Mouse (Mus musculus) liver, embryonic 14.5 days (tissue): ENCODE data around the gene Gipc2. TPM values are rescaled to one million over a fixed set of nuclear protein-coding genes. Genes with fewer than 3 reads are reported as not detected.
A peak's percentile ranks its signal among the peaks of the same experiment; 100 is the strongest.

ENCODE experiments used
- ATAC-seq: fragments of 200-750 bp; cut with Nextera tagmentation; 2 replicates; pipeline ENCODE4 v1.8.0; 2017; ENCODE audit warnings: moderate number of reproducible peaks, mild to moderate bottlenecking, moderate library complexity; ENCODE audit not compliant: insufficient read depth
- DNase-seq, 3 experiments: peaks; one replicate each; pipeline ENCODE4 v3.0.0-alpha.2; 2012 to 2013; ENCODE audit warnings: low read depth in 3 of 3, low spot score in 3 of 3
- H3K27ac ChIP-seq: fragments of 300-500 bp; sonication (generic); 2 replicates; pipeline ENCODE4 v1.5.1; 2014; ENCODE audit warnings: moderate library complexity, mild to moderate bottlenecking, control low read depth, inconsistent platforms
- H3K27me3 ChIP-seq: fragments of 300-500 bp; sonication (generic); 2 replicates; pipeline ENCODE4 v1.6.1; 2014; ENCODE audit warnings: mild to moderate bottlenecking, low read length, moderate library complexity; ENCODE audit not compliant: control insufficient read depth, insufficient read depth
- H3K36me3 ChIP-seq: fragments of 300-500 bp; sonication (generic); replicated peaks from 2 replicates; pipeline ENCODE4 v1.6.1; 2014; ENCODE audit warnings: low read depth; ENCODE audit not compliant: control insufficient read depth, insufficient read depth
- H3K4me1 ChIP-seq, 2 experiments: fragments of 200-500 bp in 1 of 2; fragments of 300-500 bp in 1 of 2; sonication (generic) in 1 of 2; replicated peaks; 2 replicates each; pipeline ENCODE4 v1.6.1; 2012 to 2014; ENCODE audit warnings: antibody characterized with exemption in 1 of 2, inconsistent platforms in 1 of 2, low read length in 1 of 2; ENCODE audit not compliant: control insufficient read depth in 2 of 2, insufficient read depth in 2 of 2
- H3K4me2 ChIP-seq: fragments of 300-500 bp; sonication (generic); 2 replicates; pipeline ENCODE4 v1.6.1; 2014; ENCODE audit warnings: low read depth, mild to moderate bottlenecking, control low read depth, moderate library complexity
- H3K4me3 ChIP-seq, 2 experiments: fragments of 200-500 bp in 1 of 2; fragments of 300-500 bp in 1 of 2; sonication (generic) in 1 of 2; 2 replicates each; pipeline ENCODE4 v1.5.1; 2012 to 2014; ENCODE audit warnings: low read depth in 2 of 2, low read length in 2 of 2, mild to moderate bottlenecking in 2 of 2, control low read depth in 1 of 2, inconsistent platforms in 1 of 2, moderate library complexity in 1 of 2; ENCODE audit not compliant: insufficient read depth in 1 of 2
- H3K9ac ChIP-seq: fragments of 300-500 bp; sonication (generic); replicated peaks from 2 replicates; pipeline ENCODE4 v1.6.1; 2014; ENCODE audit warnings: mild to moderate bottlenecking, control low read depth, moderate library complexity
- H3K9me3 ChIP-seq: fragments of 300-500 bp; sonication (generic); 2 replicates; pipeline ENCODE4 v1.6.1; 2016; ENCODE audit warnings: low read length, mixed read lengths; ENCODE audit not compliant: control insufficient read depth
- CTCF ChIP-seq: IDR thresholded peaks from 2 replicates; pipeline ENCODE4 v1.5.1; 2016; ENCODE audit warnings: antibody characterized with exemption, low read depth, control low read depth
- EP300 ChIP-seq: IDR thresholded peaks from 2 replicates; pipeline ENCODE4 v1.6.1; 2016; ENCODE audit warnings: antibody characterized with exemption, low read depth
- WGBS: fragments of 180-500 bp; shearing (Covaris S2); extraction: QIAGEN DNeasy Blood & Tissue Kit; methylation state at CpG from one replicate; pipeline ENCODE4 v1.1.7; 2014; ENCODE audit not compliant: insufficient replicate concordance; 5-methylcytosine and 5-hydroxymethylcytosine counted together
- polyA plus RNA-seq, 2 experiments: library from polyadenylated mRNA; depleted of rRNA in 1 of 2; stranded (reverse) in 1 of 2; unstranded in 1 of 2; fragments of >200 nt; fragmentation: Nextera tagmentation in 1 of 2; extraction: Ambion mirVana in 1 of 2; gene quantifications; 2 replicates each; pipeline versions ENCODE4 v1.2.1 to v1.2.3; 2012 to 2014

Gipc2 gene
- polyA plus RNA-seq, 2 experiments = 7.7 to 16.9 TPM

DNA sequence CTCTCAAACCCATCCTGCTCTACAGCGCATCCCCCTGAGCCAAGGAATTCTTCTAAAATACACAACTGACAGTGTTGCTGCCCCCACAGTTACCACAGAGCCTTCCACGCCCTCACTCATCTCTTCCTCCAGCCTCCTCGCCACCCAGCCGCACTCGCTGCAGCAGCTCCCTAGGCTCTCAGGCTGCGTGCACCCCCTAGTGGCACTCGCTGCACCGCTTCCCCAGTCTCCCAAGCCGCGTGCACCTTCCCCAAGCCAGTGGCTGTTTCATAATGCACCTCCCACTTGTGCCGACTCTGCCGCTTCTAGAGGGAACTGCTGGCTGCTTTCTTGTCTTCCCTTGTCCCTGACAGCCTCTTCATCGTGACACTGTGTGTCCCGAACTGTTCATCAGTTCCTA lies 60.7 kb downstream of the Gipc2 start:
- DNase-seq = no peak
- no peak overlapping the region for H3K27ac ChIP-seq
- peaks cover 29% of the 10 kb centered on the region for H3K27me3 ChIP-seq
- no peaks in the 10 kb centered on the region for H3K36me3 ChIP-seq
- no peak overlapping the region for H3K9ac ChIP-seq
- TF ChIP-seq CTCF (peak; percentile 95), EP300 (no peak)
- peaks cover 0 to 6% of the 10 kb centered on the region in 2 experiments; a peak in 2 of 4 replicates for H3K4me1 ChIP-seq
- H3K9me3 ChIP-seq = no peaks in the 10 kb centered on the region
- ATAC-seq = peak; percentile 64
- H3K4me2 ChIP-seq = peak overlapping the region; percentile 33
- WGBS = 8% methylated on average over 14 of the region's 14 CpGs
- H3K4me3 ChIP-seq = no peak overlapping the region

- Histone ChIP-seq H3K27ac (no peak overlapping the region), H3K4me1 (peaks cover 0 to 6% of the 10 kb centered on the region in 2 experiments; a peak in 2 of 4 replicates), H3K36me3 (no peaks in the 10 kb centered on the region), H3K9me3 (no peaks in the 10 kb centered on the region), H3K4me3 (no peak overlapping the region), H3K27me3 (peaks cover 29% of the 10 kb centered on the region), H3K9ac (no peak overlapping the region), H3K4me2 (no peak overlapping the region)
- WGBS = 78% methylated on average over 4 of the region's 4 CpGs
- DNase-seq (no peak), ATAC-seq (no peak)
- TF ChIP-seq EP300 (no peak), CTCF (no peak)
Observed at GRCm38 (mm10) chr3:152103381-152103780, 62.6 kb downstream of the Gipc2 start.

GRCm38 (mm10) chr3:152101459-152101858 lies 64.6 kb downstream of the Gipc2 start:
- H3K9me3 ChIP-seq = no peaks in the 10 kb centered on the region
- H3K4me1 ChIP-seq = 0 out of 4 replicates have a peak, but pooled peaks cover 0 to 2% of the 10 kb centered on the region in 2 experiments
- no peaks in the 10 kb centered on the region for H3K36me3 ChIP-seq
- no peak overlapping the region for H3K9ac ChIP-seq
- no peak for DNase-seq
- no peak for ATAC-seq
- H3K4me3 ChIP-seq = no peak overlapping the region
- no peak overlapping the region for H3K4me2 ChIP-seq
- no peak for TF ChIP-seq EP300
- peak; percentile 35; the same call in 1 of the 2 replicates for TF ChIP-seq CTCF
- H3K27me3 ChIP-seq = peaks cover 14% of the 10 kb centered on the region
- H3K27ac ChIP-seq = no peak overlapping the region
- WGBS = 79% methylated on average over 7 of the region's 7 CpGs

DNA sequence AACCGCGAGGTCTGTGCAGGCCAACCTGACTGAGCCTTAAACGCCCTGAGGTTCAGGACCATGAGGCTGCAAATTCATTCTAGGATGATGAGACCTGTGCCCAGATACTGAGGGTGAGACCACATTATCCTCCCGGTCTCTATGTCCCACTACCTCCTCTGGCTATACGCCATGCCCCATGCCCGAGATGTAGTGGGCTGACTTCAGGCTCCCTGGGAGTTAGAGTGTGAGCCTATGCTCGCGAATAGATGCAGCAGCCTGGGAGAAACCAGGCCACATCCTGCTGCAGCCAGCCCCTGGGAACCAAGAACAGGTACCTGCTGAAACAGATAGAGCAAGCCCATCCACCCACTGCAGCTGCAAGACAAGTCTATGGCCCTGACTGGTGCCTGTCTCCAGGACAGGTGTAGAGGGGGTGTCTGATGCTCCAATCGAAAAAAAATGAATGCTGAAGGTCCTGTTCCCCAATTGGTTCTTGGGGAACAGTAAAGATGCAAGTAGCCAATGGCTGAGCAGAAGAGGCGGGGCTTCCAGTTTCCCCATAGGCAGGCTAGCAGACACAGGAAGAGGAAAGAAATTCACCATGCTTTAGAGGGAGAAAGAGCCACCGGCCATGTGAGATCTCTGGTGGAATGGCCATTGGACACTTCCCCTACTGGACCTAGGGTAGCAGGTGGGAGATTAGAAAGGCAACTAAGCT lies 65.8 kb downstream of the Gipc2 start:
- TF ChIP-seq CTCF = no peak
- no peak for TF ChIP-seq EP300
- Histone ChIP-seq H3K36me3 (no peaks in the 10 kb centered on the region), H3K9ac (no peak overlapping the region), H3K27ac (no peak overlapping the region), H3K4me1 (no peaks in the 10 kb centered on the region), H3K4me3 (no peak overlapping the region), H3K4me2 (no peak overlapping the region), H3K27me3 (peaks cover 2% of the 10 kb centered on the region; the same call in 1 of the 2 replicates), H3K9me3 (no peaks in the 10 kb centered on the region)
- DNase-seq (no peak), ATAC-seq (0 out of 2 replicates have a peak, but pooled peaks have one; percentile 29)
- WGBS = 49% methylated on average over 11 of the region's 11 CpGs

- 6% methylated on average over 3 of the region's 3 CpGs for WGBS
- Histone ChIP-seq H3K27me3 (no peaks in the 10 kb centered on the region), H3K27ac (no peak overlapping the region), H3K9me3 (no peaks in the 10 kb centered on the region), H3K36me3 (no peaks in the 10 kb centered on the region), H3K4me3 (no peak overlapping the region), H3K4me2 (no peak overlapping the region), H3K9ac (no peak overlapping the region), H3K4me1 (no peaks in the 10 kb centered on the region)
- TF ChIP-seq EP300 (no peak), CTCF (peak; percentile 32; the same call in 1 of the 2 replicates)
- no peak for ATAC-seq
- no peak for DNase-seq
Observed at GRCm38 (mm10) chr3:152095030-152095429, 71.0 kb downstream of the Gipc2 start.
